Mouse (Mus musculus) WW6 (cell line): Measurements from ENCODE around the gene Gm20388.
"Not testable (repeated sequence)": the region's sequence is repeated elsewhere in the genome, so short reads cannot be mapped to it uniquely, and the experiment has no call there.

Experiments
- DNase-seq: peaks from one replicate; pipeline ENCODE4 v3.0.0-alpha.2; 2013; ENCODE audit warnings: low read depth, low spot score

Gene Gm20388

GRCm38 (mm10) chr8:120766622-120767021, 856.0 kb downstream of the Gm20388 start:
- no peak for DNase-seq

GRCm38 (mm10) chr8:120768454-120769218, 858.0 kb downstream of the Gm20388 start:
- DNase-seq: no peak

- DNase-seq: no peak
Measured at GRCm38 (mm10) chr8:120777184-120777583, 866.5 kb downstream of the Gm20388 start.

GRCm38 (mm10) chr8:120777732-120778131, 867.1 kb downstream of the Gm20388 start:
- DNase-seq: no peak

GRCm38 (mm10) chr8:120779106-120779505, 868.5 kb downstream of the Gm20388 start:
- no peak for DNase-seq

- no peak for DNase-seq
Measured at GRCm38 (mm10) chr8:120783781-120784180, 873.1 kb downstream of the Gm20388 start.

GRCm38 (mm10) chr8:120786753-120787152, 876.1 kb downstream of the Gm20388 start:
- no peak for DNase-seq

GRCm38 (mm10) chr8:120787631-120788030, 877.0 kb downstream of the Gm20388 start:
- no peak for DNase-seq

GRCm38 (mm10) chr8:120792710-120793109, 882.1 kb downstream of the Gm20388 start:
- no peak for DNase-seq

- DNase-seq: peak; percentile 74
Measured at GRCm38 (mm10) chr8:120795944-120796635, 885.4 kb downstream of the Gm20388 start.

GRCm38 (mm10) chr8:120797019-120797727, 886.5 kb downstream of the Gm20388 start:
- DNase-seq: no peak

- no peak for DNase-seq
Measured at GRCm38 (mm10) chr8:120800308-120800865, 889.7 kb downstream of the Gm20388 start.

- DNase-seq: not testable (repeated sequence)
Measured at GRCm38 (mm10) chr8:120803661-120804375, 893.2 kb downstream of the Gm20388 start.

- no peak for DNase-seq
Measured at GRCm38 (mm10) chr8:120804741-120805140, 894.1 kb downstream of the Gm20388 start.

- DNase-seq: no peak
Measured at GRCm38 (mm10) chr8:120806780-120807264, 896.2 kb downstream of the Gm20388 start.

GRCm38 (mm10) chr8:120807719-120808118, 897.1 kb downstream of the Gm20388 start:
- no peak for DNase-seq

- no peak for DNase-seq
Measured at GRCm38 (mm10) chr8:120809050-120809449, 898.4 kb downstream of the Gm20388 start.

GRCm38 (mm10) chr8:120811953-120812352, 901.3 kb downstream of the Gm20388 start:
- no peak for DNase-seq

GRCm38 (mm10) chr8:120813028-120813427, 902.4 kb downstream of the Gm20388 start:
- no peak for DNase-seq

- no peak for DNase-seq
Measured at GRCm38 (mm10) chr8:120813839-120814238, 903.2 kb downstream of the Gm20388 start.

- DNase-seq: no peak
Measured at GRCm38 (mm10) chr8:120816371-120816770, 905.7 kb downstream of the Gm20388 start.
